ENCODE assay signal across 28 mouse cellular contexts in the genomic region with DNA sequence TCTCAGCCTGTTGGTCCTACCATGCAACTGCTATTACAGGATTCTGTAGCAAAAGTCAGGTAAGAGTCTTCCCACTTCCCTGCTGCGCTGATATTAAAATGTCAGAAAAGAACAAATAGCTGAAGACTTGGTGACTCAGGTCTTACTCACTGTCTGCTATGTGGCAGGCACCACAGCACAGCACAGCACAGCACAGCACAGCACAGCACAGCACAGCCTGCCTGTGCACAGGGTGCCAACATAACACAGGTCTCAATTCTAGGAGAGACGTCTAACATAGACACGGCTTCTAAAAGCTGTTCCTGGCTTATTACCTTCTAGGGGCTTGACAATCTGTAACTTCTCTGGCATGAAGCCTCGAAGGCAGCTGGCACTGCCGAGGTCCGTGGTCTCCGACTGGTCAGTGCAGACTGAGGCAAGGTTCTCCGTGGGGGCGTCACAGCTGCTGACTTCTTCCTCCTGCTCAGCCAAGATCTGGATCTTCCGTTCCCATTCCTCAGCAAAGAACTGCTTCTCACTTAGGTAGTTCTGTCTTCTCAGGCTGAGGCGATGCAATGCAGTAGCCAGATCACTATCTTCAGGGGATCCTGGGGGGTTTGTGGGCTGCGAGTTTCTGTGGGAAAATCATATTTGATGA.
DNase-seq lines count a peak whose midpoint lies in the region; ATAC-seq and TF ChIP-seq lines count a peak whose summit lies in the region.
"Had no signal": no experiment of that assay in that cellular context is flagged by ENCODE, and none has a peak within 500 bp of the region (broad histone marks: within the 10 kb centered on the region; RNA-seq: fewer than 3 reads in every experiment).

No protein-coding gene starts in this region.

- H3K9me3 ChIP-seq in forebrain, embryonic 15.5 days = no peaks in the 10 kb centered on the region
- H3K9me3 ChIP-seq: forebrain, embryonic 10.5 days; heart, embryonic 12.5 days; hindbrain, embryonic 10.5 days; limb, embryonic 13.5 days; liver, embryonic 12.5 days; midbrain, embryonic 10.5 days; stomach, embryonic 15.5 days had no signal

- 83% methylated on average over 12 of the region's 12 CpGs for WGBS in olfactory bulb, adult 2 months
- 96% methylated on average over 12 of the region's 12 CpGs for WGBS in forebrain, embryonic 15.5 days

- peaks cover 4% of the 10 kb centered on the region for H3K4me1 ChIP-seq in olfactory bulb, adult 2 months (ENCODE audit: control insufficient read depth, insufficient read depth, low read length)
- no peaks in the 10 kb centered on the region for H3K4me1 ChIP-seq in forebrain, embryonic 15.5 days
- H3K4me1 ChIP-seq: forebrain, embryonic 10.5 days; heart, embryonic 12.5 days; hindbrain, embryonic 10.5 days; limb, embryonic 13.5 days; liver, embryonic 12.5 days; midbrain, embryonic 10.5 days; stomach, embryonic 15.5 days had no signal

- H3K27me3 ChIP-seq in forebrain, embryonic 15.5 days = no peaks in the 10 kb centered on the region
- H3K27me3 ChIP-seq: heart, embryonic 12.5 days; limb, embryonic 13.5 days; liver, embryonic 12.5 days; stomach, embryonic 15.5 days had no signal

- peaks cover 69% of the 10 kb centered on the region for H3K36me3 ChIP-seq in forebrain, embryonic 15.5 days

- H3K4me3 ChIP-seq in olfactory bulb, adult 2 months (ENCODE audit: insufficient read depth, low read depth, low read length) = no peak overlapping the region
- H3K4me3 ChIP-seq in forebrain, embryonic 15.5 days = no peak overlapping the region
- H3K4me3 ChIP-seq: forebrain, embryonic 10.5 days; heart, embryonic 12.5 days; hindbrain, embryonic 10.5 days; limb, embryonic 13.5 days; liver, embryonic 12.5 days; midbrain, embryonic 10.5 days; stomach, embryonic 15.5 days had no signal

- TF ChIP-seq POLR2A in olfactory bulb, adult 2 months (IDR thresholded peaks at IDR 0.05; ENCODE audit: insufficient read depth, low read depth, low read length) = no peak

- H3K27ac ChIP-seq in olfactory bulb, adult 2 months (ENCODE audit: insufficient read depth, low read depth, low read length) = peak overlapping the region; percentile 49; the same call in 1 of the 2 replicates
- H3K27ac ChIP-seq in forebrain, embryonic 15.5 days (replicated peaks) = no peak overlapping the region
- H3K27ac ChIP-seq: forebrain, embryonic 10.5 days; hindbrain, embryonic 10.5 days; hindbrain, postnatal 0 days; limb, embryonic 13.5 days; liver, embryonic 12.5 days; midbrain, embryonic 10.5 days; stomach, embryonic 15.5 days had no signal

- no peak for ATAC-seq in forebrain, embryonic 15.5 days (replicated peaks)
- ATAC-seq: hindbrain, postnatal 0 days; intestine, embryonic 16.5 days; liver, embryonic 12.5 days; midbrain, embryonic 16.5 days had no signal

- no peak for TF ChIP-seq CTCF in olfactory bulb, adult 2 months (IDR thresholded peaks at IDR 0.05; ENCODE audit: insufficient read depth, low read depth, low read length)

- no peak overlapping the region for H3K9ac ChIP-seq in forebrain, embryonic 15.5 days (replicated peaks)
- H3K9ac ChIP-seq: heart, embryonic 12.5 days; limb, embryonic 13.5 days; liver, embryonic 12.5 days; stomach, embryonic 15.5 days had no signal

- peak; percentile 15 to 45 for DNase-seq in frontal cortex, adult 2 months (ENCODE audit: extremely low spot score in 1 of 2, low spot score in 1 of 2)
- no peak for DNase-seq in frontal cortex, postnatal 14 days (ENCODE audit: low spot score in 2 of 2)
- peak; percentile 28 for DNase-seq in right cerebral cortex, adult 18-20 months
- no peak for DNase-seq in right cerebral cortex, postnatal 14 days
- peak; percentile 60 for DNase-seq in NIH3T3 (ENCODE audit: low read depth)
- DNase-seq in embryo, embryonic 9.5 days (ENCODE audit: extremely low spot score) = no peak
- DNase-seq: cerebellum, adult 9-10 months; gastrocnemius, postnatal 25 days; heart, adult 18-20 months; heart, postnatal 10 days; kidney, adult 9 months; kidney, postnatal 14 days; lung, adult 18-20 months; lung, postnatal 10 days; thymus, adult 18-20 months; thymus, postnatal 36 days had no signal

- no peak overlapping the region for H3K4me2 ChIP-seq in forebrain, embryonic 15.5 days (replicated peaks)
- H3K4me2 ChIP-seq: heart, embryonic 12.5 days; limb, embryonic 13.5 days; liver, embryonic 12.5 days; stomach, embryonic 15.5 days had no signal

Comparison
In these comparisons a context has a peak if more than half of its experiments do, and no peak if none do; other contexts are left out.
1. DNase-seq: peak in frontal cortex, adult 2 months (2 of 2), right cerebral cortex, adult 18-20 months (single experiment) and NIH3T3 (single experiment); none in frontal cortex, postnatal 14 days (0 of 2), right cerebral cortex, postnatal 14 days (single experiment) and embryo, embryonic 9.5 days (single experiment).